Mouse (Mus musculus) right cerebral cortex, adult 2 months (tissue): ENCODE measurements at regions not wholly inside any gene's neighbourhood (a gene's known extent, or its start where the extent isn't known, plus 50 kb on each side); places are given as distances from the start of the nearest gene placed in this dataset.

Experiments
- DNase-seq, 2 experiments: peaks; one replicate each; pipeline ENCODE4 v3.0.0; 2021 to 2022; ENCODE audit warnings: low spot score in 2 of 2

GRCm38 (mm10) chr4:150725443-150726135 is 73.6 kb upstream of the Slc45a1 start:
- no peak for DNase-seq

GRCm38 (mm10) chr4:150724823-150725222 is 72.8 kb upstream of the Slc45a1 start:
- no peak for DNase-seq

DNA sequence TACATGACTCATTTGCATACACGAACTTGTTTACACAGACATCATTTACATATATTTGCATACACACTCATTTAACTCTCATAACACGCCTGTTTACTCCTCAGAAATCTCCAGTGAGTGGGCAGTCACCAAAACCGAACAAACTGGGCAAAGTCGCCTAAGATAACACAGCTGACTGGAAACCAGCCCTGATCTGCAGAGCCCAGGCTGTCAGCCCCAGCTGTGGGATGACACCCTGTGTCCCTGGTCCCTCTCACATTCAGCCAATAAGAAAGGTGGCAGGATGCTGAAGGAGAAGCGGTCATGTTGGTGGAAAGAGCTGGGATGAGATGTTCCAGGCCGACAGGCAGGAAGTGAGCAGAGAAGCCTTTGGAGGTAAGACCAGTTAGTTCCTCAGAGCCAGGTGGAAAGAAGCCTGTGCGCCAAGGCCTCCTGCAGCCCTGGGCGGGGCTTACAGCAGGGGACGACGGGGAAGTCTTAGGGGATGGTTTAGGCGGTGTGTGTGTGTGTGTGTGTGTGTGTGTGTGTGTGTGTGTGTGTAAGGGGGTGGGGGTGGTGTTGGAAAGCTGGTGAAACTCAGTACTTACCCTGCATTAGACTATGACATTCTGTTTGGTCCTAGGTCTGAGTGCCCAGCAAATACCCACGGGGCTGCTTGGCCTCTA is 69.8 kb upstream of the Slc45a1 start:
- no peak for DNase-seq

GRCm38 (mm10) chr4:150717866-150718265 is 65.9 kb upstream of the Slc45a1 start:
- no peak for DNase-seq

DNA sequence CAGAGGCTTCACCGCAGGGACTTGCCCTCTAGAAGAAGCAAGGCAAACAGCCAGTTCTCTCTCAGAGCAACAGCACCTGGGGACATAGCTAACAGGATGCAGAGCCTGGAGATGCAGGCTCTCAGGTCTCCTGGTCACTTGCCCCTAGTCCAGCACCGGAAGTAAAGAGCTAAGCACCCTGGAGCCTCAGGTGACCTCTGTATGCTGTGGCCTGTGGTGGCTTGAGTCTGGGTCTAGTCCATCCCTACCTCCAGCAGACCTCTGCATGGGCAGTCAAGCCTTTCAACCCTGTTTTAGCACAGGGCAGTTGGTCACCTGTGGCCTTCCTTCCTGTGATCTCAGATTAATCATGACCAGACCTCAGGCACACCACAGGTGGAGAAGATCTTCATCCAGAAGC is 63.1 kb upstream of the Slc45a1 start:
- no peak for DNase-seq

DNA sequence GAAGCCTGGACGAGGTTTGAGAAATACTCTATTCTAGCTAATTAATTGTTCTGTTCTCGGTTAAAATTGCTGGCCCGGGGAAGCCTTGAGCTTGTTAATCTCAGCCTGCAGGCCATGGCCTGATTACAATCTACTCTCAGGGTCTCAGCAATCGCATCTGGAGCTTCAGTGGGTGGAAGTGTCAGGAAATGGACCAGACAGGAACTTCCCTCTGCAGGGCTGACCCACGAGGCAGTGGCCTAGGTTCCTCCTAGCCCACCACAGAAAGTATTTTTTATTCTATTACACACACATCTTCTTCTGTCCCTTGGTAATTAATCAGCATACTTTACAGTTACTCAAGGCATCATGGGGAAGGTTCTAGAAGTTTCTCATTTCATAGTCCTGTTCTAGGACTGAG is 61.3 kb upstream of the Slc45a1 start:
- DNase-seq, result no peak

- no peak for DNase-seq
Observed at GRCm38 (mm10) chr4:150712856-150713255, 60.9 kb upstream of the Slc45a1 start.

DNA sequence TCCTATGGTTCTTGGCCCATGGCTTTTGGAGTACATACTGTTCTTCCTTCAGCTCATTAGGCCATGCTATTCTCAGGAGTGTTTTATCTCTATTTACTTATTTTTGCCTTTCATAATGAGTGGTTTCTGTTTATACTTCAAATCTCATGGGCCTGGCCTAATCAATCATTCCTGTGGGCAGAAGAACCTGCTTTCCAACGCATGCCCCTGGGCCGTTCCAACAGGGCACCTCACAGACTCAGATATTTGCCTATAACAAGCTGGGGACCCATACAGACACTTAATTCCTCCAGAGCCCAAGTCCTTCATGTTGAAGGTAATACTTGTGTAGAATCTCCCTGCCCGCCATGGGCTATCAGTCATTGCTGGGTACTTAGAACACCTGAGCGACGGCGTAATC is 59.7 kb upstream of the Slc45a1 start:
- no peak for DNase-seq

DNA sequence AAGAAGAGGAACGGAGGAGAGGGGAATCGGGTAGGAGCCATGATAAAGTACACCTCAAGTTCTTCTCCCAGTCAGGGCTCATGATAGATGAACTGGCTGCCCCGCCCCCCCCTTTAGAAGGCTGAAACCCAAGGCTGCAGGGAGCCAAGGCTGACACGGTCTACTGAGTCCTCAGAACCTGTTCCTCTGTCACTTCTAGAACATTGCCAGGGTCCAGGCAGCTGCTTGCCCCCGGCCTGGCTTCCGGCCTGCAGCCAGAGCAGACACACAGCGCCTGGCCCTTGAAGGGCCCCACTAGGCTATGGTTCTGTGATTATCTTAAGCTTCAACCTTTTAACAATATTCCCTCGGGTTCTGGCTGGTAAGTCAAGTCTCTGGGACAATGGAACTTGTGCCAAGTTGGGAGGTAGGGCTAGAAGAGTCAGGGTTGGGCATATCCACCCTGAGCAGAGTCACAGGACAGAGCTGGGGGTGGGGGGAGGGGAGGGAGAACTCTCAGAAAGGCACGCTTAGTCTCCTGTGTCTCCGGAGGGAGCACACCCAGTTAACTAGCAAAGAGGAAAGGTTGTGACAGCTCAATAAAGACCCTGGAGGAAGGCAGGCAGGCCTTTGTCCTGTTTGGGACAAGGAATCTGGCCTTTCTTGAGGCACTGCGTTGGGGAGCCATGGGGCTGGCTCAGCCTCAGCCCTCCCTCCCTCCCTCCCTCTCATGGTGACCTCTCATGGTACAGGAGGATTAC is 57.6 kb upstream of the Slc45a1 start:
- no peak for DNase-seq

GRCm38 (mm10) chr4:150708572-150708984 is 56.6 kb upstream of the Slc45a1 start:
- DNase-seq, result peak in 1 of 2 experiments; percentile 26

DNA sequence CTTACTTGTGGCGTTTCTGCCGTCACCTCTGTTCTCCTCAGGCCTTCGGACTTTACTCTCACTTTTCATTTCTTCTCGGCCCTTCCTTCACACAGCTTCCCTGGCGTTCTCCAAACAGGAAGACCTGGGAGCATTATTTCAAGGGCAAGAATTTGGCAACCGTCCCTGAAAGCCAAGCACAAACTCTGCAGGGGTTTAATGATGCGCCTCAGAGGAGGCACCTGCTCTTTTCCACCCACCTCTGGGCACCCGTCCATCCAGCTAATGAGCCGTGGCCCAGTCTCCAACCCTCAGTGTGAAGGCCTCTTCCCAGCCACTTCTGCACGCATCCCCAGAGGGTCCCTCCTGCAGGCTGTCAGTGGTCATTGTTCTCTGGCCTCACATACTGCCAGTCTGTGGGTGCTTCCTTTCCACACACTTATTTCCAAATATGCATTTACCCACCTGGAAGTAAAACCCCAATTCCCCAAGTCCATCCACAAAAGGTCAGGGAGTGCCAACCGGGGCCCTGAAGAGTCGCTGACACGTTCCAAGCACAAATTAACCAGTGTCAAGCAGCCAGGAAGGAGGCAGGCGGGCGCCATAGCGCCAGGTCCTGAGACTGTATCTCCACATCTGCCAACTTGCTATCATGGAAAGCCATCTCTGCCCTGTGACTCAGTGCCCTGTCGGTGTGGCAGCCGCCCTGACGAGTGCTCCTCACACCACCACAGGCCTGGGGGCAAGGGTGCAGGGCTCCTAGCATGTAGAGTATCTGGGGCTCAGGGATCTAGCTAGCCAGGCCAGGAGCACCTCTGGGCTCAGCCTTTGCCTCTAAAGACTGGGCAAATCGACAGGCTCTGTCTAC is 56.0 kb upstream of the Slc45a1 start:
- DNase-seq, result no peak

GRCm38 (mm10) chr4:150706793-150707724 is 55.1 kb upstream of the Slc45a1 start:
- DNase-seq, result no peak

DNA sequence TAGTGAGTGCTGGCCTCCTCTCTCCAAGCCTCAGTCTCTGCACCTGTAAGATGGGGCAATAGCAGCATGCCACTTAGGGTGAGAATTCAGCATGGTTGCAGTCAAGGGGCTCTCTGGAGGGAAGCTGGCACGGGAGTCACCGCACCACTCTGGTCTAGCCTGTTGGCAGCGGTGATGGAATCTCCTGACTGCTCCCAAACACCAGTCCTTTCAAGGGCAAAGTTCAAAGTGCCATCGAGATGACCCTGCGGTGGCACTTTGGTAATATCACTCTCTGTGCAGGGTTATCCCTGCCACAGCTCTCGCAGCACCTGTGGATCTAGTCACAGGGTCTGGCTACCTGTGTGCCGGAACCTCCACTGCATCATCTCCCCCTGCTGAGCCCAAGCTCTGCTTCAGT is 54.3 kb upstream of the Slc45a1 start:
- DNase-seq, result no peak

DNA sequence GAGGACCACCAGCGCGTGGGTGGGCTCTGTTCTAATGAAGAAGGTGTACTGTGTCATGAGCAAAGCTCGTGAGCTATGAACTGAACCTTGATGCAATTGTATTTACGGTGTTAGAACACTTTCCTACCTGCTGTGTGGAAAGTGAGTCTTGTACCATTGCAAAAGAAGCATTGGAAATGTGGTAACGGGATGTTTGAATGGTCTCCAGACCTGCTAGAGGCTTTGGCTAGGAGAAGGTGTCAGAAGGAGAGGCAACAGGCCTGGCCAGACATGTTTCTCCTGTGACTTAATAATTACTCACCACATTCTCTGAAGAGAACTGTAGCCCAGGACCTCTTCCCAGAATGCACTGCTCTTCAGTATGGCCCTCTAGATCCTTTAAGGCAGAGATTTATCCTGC is 51.3 kb upstream of the Slc45a1 start:
- no peak for DNase-seq
